Mouse (Mus musculus): ENCODE data around the gene Nmral1.
"Not testable (repeated sequence)": the region's sequence is repeated elsewhere in the genome, so short reads cannot be mapped to it uniquely, and the experiment has no call there.

The Nmral1 gene

GRCm38 (mm10) chr16:4713861-4714710, 5.1 kb downstream of the Nmral1 start:
- DNase-seq (ENCODE audit: low spot score), result no peak

DNA sequence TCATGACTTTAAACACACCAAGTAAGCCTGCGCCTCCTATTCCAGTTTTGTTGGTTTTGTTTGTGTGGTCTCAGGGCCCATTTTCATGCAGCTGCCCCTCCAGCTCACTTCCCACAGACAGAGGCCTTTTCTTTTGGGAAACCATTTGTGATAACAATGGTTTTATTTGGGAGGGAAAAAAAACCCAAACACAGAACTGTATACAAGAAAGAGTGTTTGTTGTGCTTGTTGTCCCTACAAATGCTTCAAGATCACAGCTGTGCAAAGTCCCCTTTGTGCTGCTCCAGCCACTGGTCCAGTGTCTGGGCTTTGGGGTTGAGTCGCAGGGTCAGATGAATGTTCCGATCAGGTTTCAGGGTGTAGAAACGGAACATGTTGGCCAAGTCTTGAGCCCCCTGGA, 8.0 kb downstream of the Nmral1 start:
- DNase-seq (ENCODE audit: low spot score), result no peak

DNA sequence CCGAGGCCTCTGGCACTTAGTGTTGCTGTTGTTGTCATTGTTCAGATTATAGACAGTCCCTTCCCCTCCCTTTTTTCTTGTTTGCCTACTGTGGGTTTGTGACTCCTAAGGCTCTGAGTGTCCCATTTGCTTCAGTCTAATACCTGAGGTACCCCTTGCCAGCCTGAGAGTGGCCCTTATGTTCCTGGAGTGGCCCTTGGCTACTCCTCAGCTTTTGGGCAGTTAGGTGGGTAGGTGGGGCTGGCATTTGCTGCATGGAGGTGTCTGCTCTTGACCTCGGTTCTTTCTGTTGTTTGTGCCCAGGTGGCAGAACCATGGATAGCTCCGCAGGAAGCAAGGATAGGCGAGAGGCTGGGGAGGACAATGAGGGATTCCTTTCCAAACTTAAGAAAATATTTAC, 13.6 kb downstream of the Nmral1 start:
- no peak for DNase-seq (ENCODE audit: low spot score)

DNA sequence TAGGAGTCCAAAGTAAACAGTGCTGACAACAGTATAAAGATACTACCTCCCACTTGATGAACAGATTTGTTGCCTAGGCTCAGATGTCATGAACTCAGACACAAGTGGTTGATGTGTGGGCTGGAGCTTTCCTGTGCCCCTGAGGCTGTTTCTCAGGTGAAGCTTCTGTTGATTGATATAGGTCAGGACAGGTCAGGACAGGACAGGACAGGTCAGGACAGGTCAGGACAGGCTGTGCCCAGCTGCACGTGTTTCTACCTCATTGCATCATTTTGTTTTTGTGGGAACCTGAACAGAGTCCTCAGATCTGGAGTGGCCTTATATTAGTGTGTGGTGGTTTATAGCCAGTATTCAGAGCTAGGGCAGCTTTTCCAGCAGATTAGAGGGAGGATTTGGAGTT, 16.5 kb downstream of the Nmral1 start:
- no peak for DNase-seq (ENCODE audit: low spot score)

DNA sequence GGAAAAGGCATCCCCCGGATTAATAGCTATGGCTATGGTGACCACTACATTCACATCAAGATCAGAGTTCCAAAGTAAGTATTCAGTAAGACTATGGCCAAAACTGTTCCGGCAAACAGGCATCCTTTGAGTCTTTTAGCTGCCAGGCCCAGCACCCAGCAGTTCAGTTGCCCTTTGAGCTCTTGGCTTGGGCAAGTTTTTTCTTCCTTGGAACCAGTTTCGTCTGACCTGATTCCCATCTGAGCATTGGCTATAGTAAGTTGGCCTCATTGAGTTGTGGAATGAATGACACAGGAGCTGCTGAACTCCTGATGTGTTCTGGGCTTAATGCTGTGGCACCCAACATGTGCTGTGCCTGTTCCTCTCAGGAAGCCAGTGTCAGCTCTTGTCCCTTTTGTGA, 17.9 kb downstream of the Nmral1 start:
- no peak for DNase-seq (ENCODE audit: low spot score)

GRCm38 (mm10) chr16:4689371-4689770, 29.8 kb downstream of the Nmral1 start:
- DNase-seq (ENCODE audit: low spot score), result not testable (repeated sequence)

DNA sequence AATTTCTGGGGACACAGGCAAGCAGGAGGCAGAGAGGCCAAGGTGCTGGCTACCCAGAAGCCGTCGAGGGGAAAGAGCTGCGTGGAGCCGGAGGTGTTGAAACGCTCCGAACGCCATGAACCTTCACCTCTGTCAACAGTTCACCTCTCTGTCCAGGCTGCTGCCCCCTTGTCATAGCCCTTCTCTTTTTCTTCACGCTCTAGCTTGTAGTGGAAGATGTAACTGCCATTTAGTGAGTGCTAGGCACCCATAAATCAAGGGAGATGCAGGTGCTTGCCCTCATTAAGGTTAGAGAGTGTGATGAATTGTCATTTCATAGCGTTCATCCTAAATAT, 34.7 kb downstream of the Nmral1 start:
- DNase-seq (ENCODE audit: low spot score), result no peak

GRCm38 (mm10) chr16:4683581-4684456, 35.3 kb downstream of the Nmral1 start:
- peak; percentile 95 for DNase-seq (ENCODE audit: low spot score)

DNA sequence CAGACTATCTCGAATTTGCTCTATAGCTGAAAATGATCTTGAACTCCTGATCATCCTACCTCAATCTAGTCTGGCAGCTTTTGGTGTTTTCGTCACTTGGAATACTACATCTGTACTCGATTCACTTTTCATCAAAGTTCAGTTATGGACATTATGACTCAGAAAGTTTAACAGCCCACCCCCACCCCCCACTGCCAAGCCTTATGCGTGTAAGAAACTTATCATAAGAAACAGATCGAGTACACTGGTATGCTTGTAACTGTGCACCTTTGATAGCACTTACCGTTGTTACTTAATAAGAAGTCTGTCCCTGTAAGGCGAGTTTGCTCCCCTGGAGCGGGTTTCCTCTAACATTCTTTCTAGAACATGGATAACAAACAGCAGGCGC, 36.0 kb downstream of the Nmral1 start:
- DNase-seq (ENCODE audit: low spot score), result no peak

DNA sequence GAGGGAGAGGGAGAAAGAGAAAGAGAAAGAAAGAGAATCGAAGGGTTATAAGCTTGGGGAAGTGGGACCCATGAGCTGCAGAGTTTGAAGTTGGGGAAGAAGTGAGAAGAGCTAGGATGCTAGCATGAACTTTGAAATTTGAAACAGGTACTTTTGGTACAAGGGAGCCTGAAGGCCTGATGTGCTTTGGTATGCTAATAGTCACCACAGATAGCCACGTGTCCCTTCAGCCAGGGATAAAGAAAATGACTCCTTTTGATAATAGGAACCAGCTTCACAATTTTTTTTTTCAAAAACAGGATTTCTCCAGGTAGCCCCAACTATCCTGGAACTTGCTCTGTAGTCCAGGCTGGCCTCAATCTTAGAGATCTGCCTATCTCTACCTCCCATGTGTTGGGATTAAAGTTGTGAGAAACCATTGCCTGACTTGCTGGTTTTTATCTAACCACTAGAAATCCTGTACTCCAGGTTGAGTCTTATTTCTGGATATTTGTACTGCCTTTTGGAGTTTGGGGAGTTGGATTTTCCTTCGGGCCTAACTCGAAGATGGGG, 36.5 kb downstream of the Nmral1 start:
- no peak for DNase-seq (ENCODE audit: low spot score)

DNA sequence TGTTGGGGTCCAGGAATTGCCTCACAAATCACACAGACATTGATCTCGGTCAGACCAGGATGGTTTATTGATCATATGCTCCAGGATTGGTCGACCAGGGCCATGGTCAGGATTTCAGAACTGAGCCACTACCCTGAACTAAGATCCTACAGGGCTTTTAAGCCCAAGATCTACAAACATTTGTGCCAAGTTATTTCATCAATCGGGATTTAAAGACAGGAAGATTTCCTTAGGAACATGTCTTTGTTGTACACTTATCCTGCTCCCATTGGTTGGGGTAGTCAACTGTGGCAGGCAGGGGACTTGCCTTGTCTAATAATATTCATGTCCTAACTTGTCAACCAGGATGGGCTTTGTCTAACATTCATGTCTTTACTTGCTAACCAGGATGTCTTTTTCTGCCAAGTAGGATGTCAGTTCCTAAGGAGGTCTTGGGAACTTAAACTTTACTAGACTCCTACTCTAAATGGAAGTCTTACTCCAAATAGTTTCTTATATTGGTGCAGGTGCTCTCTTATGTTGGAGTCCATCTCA, 38.2 kb downstream of the Nmral1 start:
- not testable (repeated sequence) for DNase-seq (ENCODE audit: low spot score)

GRCm38 (mm10) chr16:4679121-4680018, 39.8 kb downstream of the Nmral1 start, which contains the start of gene Coro7:
Coro7 (minus strand) TSS chr16:4679777.
- peak; percentile 89 for DNase-seq (ENCODE audit: low spot score)

GRCm38 (mm10) chr16:4678080-4678479, 41.1 kb downstream of the Nmral1 start:
- no peak for DNase-seq (ENCODE audit: low spot score)

GRCm38 (mm10) chr16:4676836-4677235, 42.3 kb downstream of the Nmral1 start:
- DNase-seq (ENCODE audit: low spot score), result peak; percentile 16

DNA sequence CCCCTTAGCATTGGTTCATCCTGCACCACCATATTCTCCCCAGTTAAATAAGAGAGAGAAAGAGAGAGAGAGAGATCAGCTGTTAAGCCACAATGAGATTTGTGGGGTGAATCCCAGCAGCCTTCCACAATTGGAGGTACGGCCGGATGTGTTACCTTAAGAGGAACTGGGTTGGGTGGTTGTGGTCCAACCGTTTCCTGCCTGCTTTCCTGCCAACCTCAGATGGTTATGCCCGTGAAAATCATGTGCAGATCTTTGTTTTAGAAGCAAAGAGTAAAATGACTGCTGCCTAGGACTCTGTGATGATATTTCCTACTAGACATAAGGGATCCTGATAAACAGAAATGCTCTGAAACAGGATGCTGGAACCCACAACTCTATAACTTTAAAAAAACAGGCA, 45.1 kb downstream of the Nmral1 start:
- peak; percentile 85 for DNase-seq (ENCODE audit: low spot score)

DNA sequence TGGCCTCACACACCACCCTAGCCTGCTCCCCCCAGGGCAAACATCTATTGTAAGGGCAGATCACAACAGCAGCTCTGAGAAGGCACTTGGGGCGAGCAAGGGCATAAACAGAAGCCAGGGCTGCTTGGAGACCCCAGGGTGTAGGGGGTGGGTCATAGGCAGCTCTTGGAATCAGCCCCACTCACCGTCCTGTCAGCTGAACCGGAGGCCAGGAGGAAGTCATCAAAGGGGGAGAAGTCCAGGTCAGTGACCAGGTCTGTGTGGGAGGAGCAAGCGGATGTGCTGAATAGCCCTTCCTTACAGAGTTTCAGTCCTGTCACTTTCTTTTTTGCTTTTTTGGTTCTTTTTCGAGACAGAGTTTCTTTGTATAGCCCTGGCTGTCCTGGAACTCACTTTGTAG, 48.8 kb downstream of the Nmral1 start:
- no peak for DNase-seq (ENCODE audit: low spot score)

- DNase-seq (ENCODE audit: low spot score), result peak; percentile 75
These were observed 51.9 kb downstream of the Nmral1 start for GRCm38 (mm10) chr16:4667190-4667808.

DNA sequence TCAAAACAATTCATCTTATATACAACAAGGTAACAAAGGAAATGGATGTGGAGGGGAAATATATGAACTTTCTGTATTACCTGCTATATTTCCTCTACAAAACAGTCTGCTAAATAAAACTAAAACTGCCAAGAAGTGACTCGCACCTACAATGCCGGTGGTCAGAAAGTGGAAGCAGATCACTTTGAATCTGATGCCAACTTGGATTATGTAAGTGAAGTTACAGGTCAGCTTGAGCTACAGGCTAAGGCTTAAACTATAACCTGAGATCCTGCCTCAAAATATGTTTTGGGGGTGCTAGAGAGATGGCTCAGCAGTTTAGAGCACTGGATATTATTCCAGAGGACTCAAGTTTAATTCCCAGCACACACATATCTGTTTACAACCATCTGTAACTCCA, 53.4 kb downstream of the Nmral1 start:
- no peak for DNase-seq (ENCODE audit: low spot score)

GRCm38 (mm10) chr16:4663806-4664205, 55.4 kb downstream of the Nmral1 start:
- DNase-seq (ENCODE audit: low spot score), result no peak

DNA sequence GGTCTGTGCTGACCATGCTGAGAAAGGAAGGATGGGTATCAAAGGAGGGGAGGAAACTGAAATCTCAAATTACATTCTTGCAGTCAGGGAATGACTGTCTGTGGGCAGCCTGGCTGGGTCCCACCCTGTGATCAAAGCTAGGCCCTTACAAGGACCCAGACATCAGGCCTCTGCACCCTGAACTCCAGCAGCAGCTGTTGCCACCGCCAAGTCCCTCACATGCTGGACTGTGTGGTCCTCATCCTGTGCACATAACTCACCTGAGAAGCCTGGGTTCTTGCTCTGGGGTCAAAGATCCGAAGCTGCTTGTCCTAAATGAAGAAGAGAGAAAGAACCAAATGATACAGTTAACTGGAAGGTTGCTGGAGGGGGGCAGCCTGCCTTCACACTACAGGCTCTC, 57.6 kb downstream of the Nmral1 start:
- DNase-seq (ENCODE audit: low spot score), result no peak

All from T-cell, adult 2 months (primary cell).